Mouse (Mus musculus) liver, postnatal 0 days (tissue): ENCODE measurements around the gene Cox8a.

Source experiments
- CTCF ChIP-seq: sonication (generic); IDR thresholded peaks from 2 replicates; pipeline ENCODE4 v1.5.1; 2016; ENCODE audit warnings: antibody characterized with exemption, low read depth
- EP300 ChIP-seq: IDR thresholded peaks from 2 replicates; pipeline ENCODE4 v1.6.1; 2016; ENCODE audit warnings: antibody characterized with exemption, low read depth, mild to moderate bottlenecking

- peak; percentile 13; the same call in 1 of the 2 replicates for TF ChIP-seq CTCF
- no peak for TF ChIP-seq EP300
Measured at GRCm38 (mm10) chr19:7261964-7262363, 44.5 kb upstream of the Cox8a start.
